Mouse (Mus musculus) adrenal gland, postnatal 4 days (tissue): ENCODE results near the gene Ankrd60. TPM values are rescaled to one million over a fixed set of nuclear protein-coding genes. Genes with fewer than 3 reads are reported as not detected.

Experiments
- DNase-seq, 2 experiments: peaks; one replicate each; pipeline ENCODE4 v3.0.0; 2021 to 2022; ENCODE audit warnings: low spot score in 2 of 2, mixed read lengths in 2 of 2
- long read RNA-seq, 2 experiments: library from polyadenylated mRNA; stranded (forward); transcript quantifications; one replicate each; pipeline ENCODE4 v2.0.0; 2021
- total RNA-seq, 2 experiments: library from RNA; stranded (reverse); gene quantifications; 2 replicates each; pipeline ENCODE4 v1.2.3; 2021

The Ankrd60 gene
- total RNA-seq: not detected
- long read RNA-seq, experiment 1: 0 reads
- long read RNA-seq, experiment 2: 0 reads

GRCm38 (mm10) chr2:173577669-173578557 is at the start of gene Ankrd60:
Gene Ankrd60, minus strand, starts transcription at chr2:173578365.
- DNase-seq: no peak

GRCm38 (mm10) chr2:173625786-173626185 is 47.6 kb upstream of the Ankrd60 start:
- DNase-seq: no peak

- no peak for DNase-seq
These were observed 46.5 kb upstream of the Ankrd60 start for GRCm38 (mm10) chr2:173624667-173625066.

- no peak for DNase-seq
These were observed 44.0 kb upstream of the Ankrd60 start for GRCm38 (mm10) chr2:173622173-173622601.

GRCm38 (mm10) chr2:173620645-173621044 is 42.5 kb upstream of the Ankrd60 start:
- DNase-seq: no peak

GRCm38 (mm10) chr2:173619132-173619531 is 41.0 kb upstream of the Ankrd60 start:
- DNase-seq: no peak

GRCm38 (mm10) chr2:173616156-173616555 is 38.0 kb upstream of the Ankrd60 start:
- no peak for DNase-seq

- no peak for DNase-seq
These were observed 37.4 kb upstream of the Ankrd60 start for GRCm38 (mm10) chr2:173615378-173616081.

GRCm38 (mm10) chr2:173608020-173608958 is 30.1 kb upstream of the Ankrd60 start:
- no peak for DNase-seq

- no peak for DNase-seq
These were observed 28.2 kb upstream of the Ankrd60 start for GRCm38 (mm10) chr2:173606415-173606804.

GRCm38 (mm10) chr2:173605713-173606414 is 27.7 kb upstream of the Ankrd60 start:
- DNase-seq: no peak

- DNase-seq: no peak
These were observed 23.7 kb upstream of the Ankrd60 start for GRCm38 (mm10) chr2:173601861-173602260.

- DNase-seq: no peak
These were observed 17.2 kb upstream of the Ankrd60 start for GRCm38 (mm10) chr2:173595374-173595781.

- DNase-seq: no peak
These were observed 16.3 kb upstream of the Ankrd60 start for GRCm38 (mm10) chr2:173594313-173595063.

- DNase-seq: no peak
These were observed 15.7 kb upstream of the Ankrd60 start for GRCm38 (mm10) chr2:173593841-173594240.

GRCm38 (mm10) chr2:173592781-173593180 is 14.6 kb upstream of the Ankrd60 start:
- DNase-seq: no peak

GRCm38 (mm10) chr2:173587411-173587810 is 9.2 kb upstream of the Ankrd60 start:
- no peak for DNase-seq

GRCm38 (mm10) chr2:173586118-173586968 is 8.2 kb upstream of the Ankrd60 start:
- peak; percentile 38 to 62 for DNase-seq
